Mouse (Mus musculus): ENCODE results near the gene Prl4a1. TPM values are rescaled to one million over a fixed set of nuclear protein-coding genes. Genes with fewer than 3 reads are reported as not detected.
"Not testable (repeated sequence)": the region's sequence is repeated elsewhere in the genome, so short reads cannot be mapped to it uniquely, and the experiment has no call there.

The Prl4a1 gene
- not detected in 2 replicates for polyA plus RNA-seq (2015; fragmentation: Nextera tagmentation; extraction: Ambion mirVana)

GRCm38 (mm10) chr13:28015912-28016311 lies at the start of gene Prl4a1:
Prl4a1 (plus strand) TSS chr13:28016212.
- no peak for ATAC-seq (replicated peaks)
- Histone ChIP-seq H3K4me2 (no peak within 1 kb of the TSS), H3K4me3 (no peak within 1 kb of the TSS), H3K36me3 (replicated peaks) (no peaks in the 10 kb centered on the region), H3K27me3 (replicated peaks) (no peaks in the 10 kb centered on the region), H3K4me1 (no peaks in the 10 kb centered on the region), H3K27ac (no peak within 1 kb of the TSS), H3K9me3 (no peaks in the 10 kb centered on the region), H3K9ac (no peak within 1 kb of the TSS)
- 93% methylated on average over 3 of the region's 3 CpGs for WGBS

GRCm38 (mm10) chr13:27972931-27973330 lies 43.1 kb upstream of the Prl4a1 start:
- Histone ChIP-seq H3K9me3 (no peaks in the 10 kb centered on the region), H3K4me2 (no peak overlapping the region), H3K4me1 (no peaks in the 10 kb centered on the region), H3K27me3 (replicated peaks) (no peaks in the 10 kb centered on the region), H3K9ac (no peak overlapping the region), H3K4me3 (no peak overlapping the region), H3K36me3 (replicated peaks) (no peaks in the 10 kb centered on the region), H3K27ac (no peak overlapping the region)
- no peak for ATAC-seq (replicated peaks)
- WGBS: 88% methylated on average over 1 of the region's 1 CpGs

- not testable (repeated sequence) for H3K9me3 ChIP-seq; H3K27ac ChIP-seq; H3K36me3 ChIP-seq (replicated peaks); H3K9ac ChIP-seq; H3K4me3 ChIP-seq; H3K4me1 ChIP-seq; H3K4me2 ChIP-seq; ATAC-seq (replicated peaks); H3K27me3 ChIP-seq (replicated peaks)
- 83% methylated on average over 2 of the region's 2 CpGs for WGBS
Measured at GRCm38 (mm10) chr13:27974281-27974680, 41.7 kb upstream of the Prl4a1 start.

- Histone ChIP-seq H3K4me3 (no peak overlapping the region), H3K9me3 (no peaks in the 10 kb centered on the region), H3K9ac (no peak overlapping the region), H3K36me3 (replicated peaks) (no peaks in the 10 kb centered on the region), H3K4me2 (no peak overlapping the region), H3K4me1 (no peaks in the 10 kb centered on the region), H3K27me3 (replicated peaks) (no peaks in the 10 kb centered on the region), H3K27ac (no peak overlapping the region)
- no peak for ATAC-seq (replicated peaks)
- 88% methylated on average over 2 of the region's 2 CpGs for WGBS
Measured at GRCm38 (mm10) chr13:27977646-27978045, 38.4 kb upstream of the Prl4a1 start.

- not testable (repeated sequence) for H3K27me3 ChIP-seq (replicated peaks); H3K27ac ChIP-seq; H3K4me1 ChIP-seq; H3K4me3 ChIP-seq; H3K9me3 ChIP-seq; H3K4me2 ChIP-seq; ATAC-seq (replicated peaks); H3K9ac ChIP-seq; H3K36me3 ChIP-seq (replicated peaks)
- WGBS: 91% methylated on average over 3 of the region's 3 CpGs
Measured at GRCm38 (mm10) chr13:27996557-27996956, 19.5 kb upstream of the Prl4a1 start.

- no peak for ATAC-seq (replicated peaks)
- H3K9ac ChIP-seq: no peak overlapping the region
- H3K4me1 ChIP-seq: no peaks in the 10 kb centered on the region
- no peaks in the 10 kb centered on the region for H3K27me3 ChIP-seq (replicated peaks)
- no peaks in the 10 kb centered on the region for H3K9me3 ChIP-seq
- no peaks in the 10 kb centered on the region for H3K36me3 ChIP-seq (replicated peaks)
- no peak overlapping the region for H3K4me3 ChIP-seq
- H3K4me2 ChIP-seq: no peak overlapping the region
- H3K27ac ChIP-seq: no peak overlapping the region
Measured at GRCm38 (mm10) chr13:28029330-28029729, 13.3 kb downstream of the Prl4a1 start.

- ATAC-seq (replicated peaks): no peak
- Histone ChIP-seq H3K4me1 (no peaks in the 10 kb centered on the region), H3K9ac (no peak overlapping the region), H3K27me3 (replicated peaks) (no peaks in the 10 kb centered on the region), H3K27ac (no peak overlapping the region), H3K4me2 (no peak overlapping the region), H3K9me3 (no peaks in the 10 kb centered on the region), H3K4me3 (no peak overlapping the region), H3K36me3 (replicated peaks) (no peaks in the 10 kb centered on the region)
- WGBS: 92% methylated on average over 3 of the region's 3 CpGs
Measured at GRCm38 (mm10) chr13:28069315-28069714, 53.3 kb downstream of the Prl4a1 start.

Other genes with a start within 250 kb of the Prl4a1 start
- gene Prl7c1, start 235.4 kb upstream of the Prl4a1 start, polyA plus RNA-seq (2015; fragmentation: Nextera tagmentation; extraction: Ambion mirVana): not detected in 2 replicates
- not detected in 2 replicates for gene Prl2a1, start 214.6 kb upstream of the Prl4a1 start, polyA plus RNA-seq (2015; fragmentation: Nextera tagmentation; extraction: Ambion mirVana)
- gene Prl2c1, start 166.9 kb upstream of the Prl4a1 start, polyA plus RNA-seq (2015; fragmentation: Nextera tagmentation; extraction: Ambion mirVana): not detected in 2 replicates
- gene Prl5a1, start 126.3 kb downstream of the Prl4a1 start, polyA plus RNA-seq (2015; fragmentation: Nextera tagmentation; extraction: Ambion mirVana): not detected in 2 replicates
- gene Gm11361, start 241.3 kb downstream of the Prl4a1 start, polyA plus RNA-seq (2015; fragmentation: Nextera tagmentation; extraction: Ambion mirVana): 3.2 and 3.4 TPM in 2 replicates